Mouse (Mus musculus): ENCODE measurements at regions not wholly inside any gene's neighbourhood (a gene's known extent, or its start where the extent isn't known, plus 50 kb on each side); places are given as distances from the start of the nearest gene placed in this dataset.

GRCm38 (mm10) chr12:9358872-9359271 lies 211.0 kb upstream of the Osr1 start:
- TF ChIP-seq CTCF (IDR thresholded peaks at IDR 0.05) (no peak), POLR2A (IDR thresholded peaks at IDR 0.05; ENCODE audit: insufficient read depth, low read depth, low read length) (no peak)
